Mouse (Mus musculus): ENCODE data around the gene Ces2f.

Ces2f gene

DNA sequence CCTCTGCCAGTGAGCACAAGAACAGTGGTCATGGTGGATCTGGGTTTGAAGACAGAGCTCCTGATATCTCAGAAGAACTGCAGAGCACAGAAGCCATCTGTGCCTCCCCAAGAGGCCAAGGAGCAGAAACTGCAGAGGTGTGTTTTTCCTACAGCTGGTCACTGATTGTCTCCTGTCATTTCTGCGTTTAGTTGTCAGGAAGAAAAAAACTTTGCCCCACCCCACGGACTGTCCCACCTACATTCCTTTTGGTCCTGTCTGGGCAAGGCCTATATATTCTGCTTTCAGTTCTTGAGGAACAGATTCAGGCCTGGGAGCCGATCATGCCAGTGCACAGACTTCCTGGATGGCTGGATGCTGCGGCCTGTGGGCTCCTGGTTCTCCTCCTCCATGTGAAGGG lies at the start of gene Ces2f:
Gene Ces2f (plus strand): TSS at position 301 of the 400 bp plus-strand sequence.
- DNase-seq: no peak

DNA sequence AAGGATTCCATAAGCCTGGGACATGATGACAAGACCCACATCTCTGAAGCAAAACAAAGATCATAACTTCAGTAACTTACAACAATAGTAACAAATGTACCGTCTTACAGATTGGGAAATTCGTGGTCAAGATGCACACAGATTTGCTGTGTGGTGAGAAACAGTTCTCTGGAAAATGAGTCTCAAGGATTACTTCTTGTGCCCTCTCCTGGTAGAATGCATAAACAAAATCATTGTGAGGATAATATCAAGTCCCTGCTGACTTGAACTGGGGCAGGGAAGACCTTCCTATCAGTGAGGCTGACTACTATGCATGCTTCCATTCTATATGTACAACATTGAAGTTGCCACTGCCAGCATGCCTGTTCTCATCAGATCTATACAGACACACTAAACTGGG lies 45.4 kb upstream of the Ces2f start:
- no peak for DNase-seq

DNA sequence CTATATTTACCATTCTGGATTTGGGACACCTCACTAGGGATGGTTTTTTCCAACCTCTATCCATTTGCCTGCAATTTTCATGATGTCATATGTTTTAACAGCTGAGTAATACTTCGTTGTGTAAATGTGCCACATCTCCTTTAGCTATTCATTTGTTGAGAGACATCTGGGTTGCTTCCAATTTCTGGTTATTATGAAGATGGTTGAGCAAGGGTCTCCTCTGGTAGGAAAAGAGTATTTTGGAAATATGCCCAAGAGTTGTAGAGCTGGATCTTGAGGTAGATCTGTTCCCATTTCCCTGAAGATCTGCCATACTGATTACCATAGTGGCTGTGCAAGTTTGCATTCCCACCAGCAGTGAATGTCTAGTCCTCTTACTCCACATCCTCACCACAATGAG lies 40.0 kb upstream of the Ces2f start:
- no peak for DNase-seq

DNA sequence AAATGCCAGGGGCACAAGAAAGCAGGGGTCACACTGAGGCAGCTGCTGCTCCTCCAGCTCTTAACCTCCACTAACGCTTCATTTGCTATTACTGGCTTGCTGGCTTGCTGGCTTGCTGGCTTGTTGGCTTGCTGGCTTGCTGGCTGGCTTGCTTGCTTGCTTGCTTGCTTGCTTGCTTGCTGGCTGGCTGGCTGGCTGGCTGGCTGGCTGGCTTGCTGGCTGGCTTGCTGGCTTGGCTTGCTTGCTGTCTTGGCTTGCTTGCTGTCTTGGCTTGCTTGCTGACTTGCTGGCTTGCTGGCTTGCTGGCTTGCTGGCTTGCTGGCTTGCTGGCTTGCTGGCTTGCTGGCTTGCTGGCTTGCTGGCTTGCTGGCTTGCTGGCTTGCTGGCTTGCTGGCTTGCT lies 38.1 kb upstream of the Ces2f start:
- DNase-seq: peak; percentile 98

DNA sequence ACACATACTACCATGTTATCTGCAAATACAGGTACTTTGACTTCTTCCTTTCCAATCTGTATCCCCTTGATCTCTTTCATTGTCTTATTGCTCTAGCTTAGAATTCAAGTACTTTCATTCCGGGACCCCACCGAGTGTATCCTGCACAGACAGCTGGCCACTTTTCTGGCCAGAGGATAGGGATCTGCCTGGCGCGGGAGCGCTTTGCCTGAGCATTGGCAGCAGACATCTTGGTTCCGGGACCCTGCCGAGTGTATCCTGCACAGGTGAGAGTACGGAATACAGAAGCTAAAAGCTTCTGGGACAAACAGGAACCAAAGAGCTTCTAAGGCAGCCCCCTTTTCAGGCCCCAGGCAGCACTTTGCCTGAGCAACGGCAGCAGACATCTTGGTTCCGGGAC lies 37.5 kb upstream of the Ces2f start:
- peak; percentile 88 for DNase-seq

DNA sequence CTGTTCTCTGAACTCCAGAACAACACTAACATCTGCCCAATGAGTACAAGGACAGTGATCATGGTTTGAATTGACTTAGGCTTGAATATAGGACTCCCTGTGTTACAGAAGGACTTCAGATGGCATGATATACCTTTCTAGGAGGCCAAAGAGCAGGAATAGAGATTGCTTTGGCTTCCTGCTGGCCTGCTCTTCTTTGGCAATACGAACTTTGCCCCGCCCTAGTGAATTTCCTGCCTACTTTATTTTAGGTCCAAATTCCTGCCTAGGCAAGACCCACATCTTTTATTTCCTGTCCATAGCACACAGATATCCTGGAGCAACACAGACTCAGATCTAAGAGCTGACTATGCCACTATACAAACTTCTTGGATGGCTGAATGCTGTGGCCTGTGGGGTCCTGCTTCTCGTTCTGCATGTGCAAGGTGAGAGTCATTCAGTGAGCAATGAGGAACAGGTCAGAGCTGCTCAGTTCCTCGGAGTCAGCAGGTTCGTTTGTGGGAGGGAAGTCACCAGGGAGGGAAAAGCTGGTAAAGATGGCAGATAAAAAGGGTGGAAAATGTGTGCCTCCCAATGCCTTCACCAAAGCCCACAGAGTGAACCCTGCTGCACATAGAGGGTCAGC lies 21.1 kb upstream of the Ces2f start, which contains the start of gene Ces2e:
Gene Ces2e (plus strand): TSS at position 289 of the 625 bp plus-strand sequence.
- peak; percentile 80 for DNase-seq

DNA sequence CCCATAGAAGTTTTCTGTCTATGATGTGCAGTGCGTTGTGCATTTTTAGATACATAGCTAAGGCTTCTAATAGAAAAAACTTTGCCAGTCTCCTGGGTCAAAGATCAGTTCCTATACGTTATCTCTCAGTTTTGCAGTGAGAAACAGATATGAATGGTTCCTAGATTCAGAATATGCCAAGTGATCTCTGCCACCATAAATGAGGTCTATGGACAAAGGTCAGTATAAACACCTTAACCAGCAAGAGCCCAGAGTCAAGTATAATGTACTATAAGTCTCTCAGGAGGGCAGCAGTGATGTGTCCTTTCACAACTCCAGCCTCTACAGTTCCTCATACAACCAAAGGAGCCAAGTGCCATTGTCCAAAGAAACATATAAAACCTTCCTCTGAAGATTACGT lies 19.9 kb upstream of the Ces2f start:
- peak; percentile 30 for DNase-seq

DNA sequence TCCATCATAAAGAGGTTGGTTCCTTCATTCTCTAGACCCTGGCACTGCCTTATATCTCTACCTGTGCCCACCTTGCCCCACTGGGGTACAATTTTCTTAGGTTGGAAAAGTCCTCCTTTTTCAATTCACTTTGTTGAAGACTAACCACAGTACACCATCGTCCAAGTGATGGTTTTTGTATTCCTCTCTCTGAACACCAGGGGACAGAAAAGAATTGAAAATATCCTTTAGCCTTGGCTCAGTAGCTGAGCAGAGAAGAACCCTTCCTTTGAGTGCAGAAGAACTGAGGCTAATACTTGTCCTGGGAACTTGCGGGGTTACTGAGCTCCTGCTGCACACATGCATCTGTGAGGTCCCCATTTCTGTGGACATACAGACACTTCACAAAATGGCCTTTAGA lies 2.5 kb upstream of the Ces2f start:
- DNase-seq: no peak

DNA sequence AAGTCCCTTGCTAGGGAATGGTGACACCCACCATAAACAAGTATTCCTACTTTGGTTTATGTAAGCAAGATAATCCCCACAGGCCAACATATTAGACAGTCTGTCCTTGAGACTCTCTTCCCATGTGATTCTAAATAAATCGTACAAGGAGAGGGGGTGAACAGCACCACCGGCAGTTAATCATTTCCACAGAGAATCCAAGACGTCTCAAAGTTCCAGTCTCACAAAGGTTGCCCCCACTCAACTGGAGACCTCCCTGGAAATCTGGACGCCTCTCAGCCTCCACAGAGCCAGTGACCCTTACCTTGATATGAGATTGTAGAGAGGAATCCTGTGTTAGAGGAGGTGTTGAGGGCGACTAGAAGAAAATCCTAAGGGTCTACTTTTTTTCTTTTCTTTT lies 1.9 kb downstream of the Ces2f start:
- DNase-seq: no peak

DNA sequence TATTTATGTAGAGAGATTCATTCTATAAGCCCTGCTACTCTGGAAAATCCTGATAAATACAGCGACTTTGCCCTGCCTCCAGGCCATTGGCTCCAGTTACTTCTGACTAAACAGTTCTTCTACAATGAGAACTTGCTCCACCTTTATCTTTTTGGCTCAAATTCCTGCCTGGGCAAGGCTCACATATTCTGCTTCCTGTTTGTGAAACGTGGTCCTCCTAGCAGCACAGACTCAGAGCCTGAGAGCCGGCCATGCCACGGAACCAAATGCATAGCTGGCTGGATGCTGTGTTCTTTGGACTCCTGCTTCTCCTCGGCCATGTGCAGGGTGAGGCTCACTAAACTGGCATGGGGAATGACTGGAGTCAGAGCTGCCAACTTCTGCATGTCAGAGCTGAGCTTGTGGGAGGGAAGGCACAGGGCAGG lies 14.4 kb downstream of the Ces2f start, which contains the start of gene Ces2g:
Gene Ces2g (plus strand): TSS at position 182 of the 425 bp plus-strand sequence.
- DNase-seq: peak; percentile 96

DNA sequence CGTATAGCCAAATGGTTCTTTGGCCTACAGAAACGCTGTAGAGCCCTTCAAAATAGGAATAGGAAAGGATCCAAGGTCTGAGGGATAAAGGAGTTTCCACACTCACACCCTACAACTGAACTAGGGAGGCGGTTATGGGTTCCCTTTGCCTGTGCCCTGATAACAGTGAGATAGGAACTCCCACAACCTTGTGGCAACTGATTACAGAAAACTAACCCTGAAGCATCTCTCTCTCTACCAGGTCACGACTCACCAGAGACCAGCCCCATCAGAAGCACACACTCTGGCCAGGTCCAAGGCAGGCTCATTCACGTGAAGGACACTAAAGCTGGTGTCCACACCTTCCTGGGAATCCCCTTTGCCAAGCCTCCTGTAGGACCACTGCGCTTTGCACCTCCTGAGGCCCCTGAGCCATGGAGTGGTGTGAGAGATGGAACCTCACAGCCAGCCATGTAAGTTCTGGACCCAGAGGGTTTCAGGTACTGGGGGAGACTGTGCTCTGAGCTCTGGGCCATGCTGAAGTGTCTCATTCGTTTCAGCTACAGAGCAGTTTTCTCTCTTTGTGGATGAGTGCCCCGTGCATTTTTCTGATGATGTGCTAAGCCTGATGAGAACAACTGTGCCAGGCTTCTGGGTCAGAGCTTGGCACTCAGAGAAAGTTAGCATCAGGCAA lies 15.2 kb downstream of the Ces2f start:
- peak; percentile 79 for DNase-seq

DNA sequence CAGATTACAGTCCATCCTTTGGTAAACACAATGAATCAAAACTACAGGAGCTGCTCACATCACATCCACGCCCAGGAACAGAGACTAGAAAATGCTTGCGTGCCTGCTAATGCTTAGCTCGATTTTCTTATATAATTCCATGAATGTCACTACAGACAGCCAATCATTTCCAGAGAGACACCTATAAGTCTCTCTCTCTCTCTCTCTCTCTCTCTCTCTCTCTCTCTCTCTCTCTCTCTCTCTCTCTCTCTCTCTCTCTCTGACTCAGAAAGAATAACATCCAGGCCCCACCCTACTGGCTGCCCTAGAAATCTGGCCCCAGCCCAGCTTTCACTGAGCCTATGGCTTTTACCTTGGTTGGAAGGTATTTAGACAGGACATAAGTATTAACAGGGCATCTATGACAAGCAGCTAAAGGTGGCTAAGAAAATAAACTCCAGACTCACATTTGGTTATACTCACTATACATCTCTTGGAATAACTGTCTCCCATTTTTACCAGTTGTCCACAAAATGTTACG lies 16.3 kb downstream of the Ces2f start:
- no peak for DNase-seq

DNA sequence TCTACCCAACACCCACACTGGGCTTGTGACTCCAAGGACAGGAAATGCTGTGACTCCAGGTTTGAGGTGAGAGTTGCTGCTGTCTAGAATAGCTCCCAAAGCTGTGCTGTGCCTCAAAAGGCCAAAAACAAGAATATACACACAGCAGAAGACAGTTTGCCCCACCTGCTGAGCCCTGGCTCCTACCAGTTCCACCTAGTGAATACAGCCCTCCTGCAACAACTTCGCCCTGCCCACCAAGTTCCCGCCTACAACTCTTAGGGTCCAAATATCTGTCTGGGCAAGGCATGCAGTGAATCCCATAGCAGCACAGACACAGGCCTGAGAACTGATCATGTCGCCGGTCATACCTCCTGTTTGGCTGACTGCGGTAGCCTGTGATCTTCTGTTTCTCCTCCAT lies 37.0 kb downstream of the Ces2f start:
- DNase-seq: peak; percentile 67

DNA sequence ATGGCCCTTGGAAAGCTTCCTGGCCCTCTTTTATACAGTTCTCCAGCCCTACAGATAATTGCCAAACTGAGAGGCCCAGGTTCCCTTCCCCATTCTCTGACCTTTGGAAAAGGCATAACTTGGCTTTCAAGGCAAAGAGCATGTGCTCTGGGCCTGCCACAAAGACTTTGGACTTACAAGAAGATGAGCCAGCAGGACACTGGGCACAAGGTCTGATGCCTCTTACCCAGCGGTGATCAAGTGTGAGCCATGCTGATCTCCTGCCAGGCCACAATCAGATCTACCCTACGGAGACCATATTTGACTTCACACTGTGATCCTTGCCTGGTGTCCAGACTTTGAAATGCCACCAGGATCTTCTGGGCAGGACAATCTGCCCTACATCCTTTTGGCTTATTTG lies 37.8 kb downstream of the Ces2f start:
- peak; percentile 81 for DNase-seq

DNA sequence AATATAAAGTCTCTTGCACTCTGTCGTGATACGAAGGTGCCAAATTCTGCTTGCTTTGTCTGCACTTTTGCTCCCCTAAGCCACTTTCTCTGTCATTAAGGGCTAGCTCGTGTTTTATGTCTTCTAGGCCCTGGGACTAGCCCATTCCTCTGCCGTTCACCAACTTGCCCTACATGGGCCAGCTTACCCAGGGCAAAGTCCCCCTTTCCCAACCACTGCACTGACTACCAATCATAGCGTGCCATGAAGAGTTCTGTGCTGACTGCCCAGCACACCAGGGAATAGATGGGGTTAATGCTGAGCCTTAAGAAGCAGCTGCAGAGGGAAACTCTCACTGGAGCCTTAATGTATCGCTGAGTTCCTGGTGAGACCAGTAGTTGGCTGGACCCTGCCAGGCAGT lies 51.0 kb downstream of the Ces2f start:
- peak; percentile 37 for DNase-seq

DNA sequence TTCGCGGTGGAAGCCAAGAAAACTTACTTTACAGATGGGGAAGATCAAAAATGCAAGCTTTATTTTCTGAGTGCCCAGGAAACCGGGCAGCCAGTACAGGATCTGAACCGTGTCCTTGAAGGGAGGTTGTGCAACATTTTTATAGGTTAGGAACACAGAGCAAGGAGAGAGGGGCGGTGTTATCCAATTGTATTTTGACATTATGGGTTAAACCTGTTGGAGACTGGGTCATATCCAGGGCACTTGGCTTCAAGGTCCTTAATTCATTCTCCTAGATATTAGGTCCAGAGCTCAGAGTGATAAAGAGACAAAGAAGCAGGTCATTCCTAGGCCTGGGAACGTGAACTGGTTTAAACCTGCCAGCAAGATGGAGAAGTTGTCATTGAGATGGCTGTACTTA lies 52.0 kb downstream of the Ces2f start:
- peak; percentile 40 for DNase-seq

DNA sequence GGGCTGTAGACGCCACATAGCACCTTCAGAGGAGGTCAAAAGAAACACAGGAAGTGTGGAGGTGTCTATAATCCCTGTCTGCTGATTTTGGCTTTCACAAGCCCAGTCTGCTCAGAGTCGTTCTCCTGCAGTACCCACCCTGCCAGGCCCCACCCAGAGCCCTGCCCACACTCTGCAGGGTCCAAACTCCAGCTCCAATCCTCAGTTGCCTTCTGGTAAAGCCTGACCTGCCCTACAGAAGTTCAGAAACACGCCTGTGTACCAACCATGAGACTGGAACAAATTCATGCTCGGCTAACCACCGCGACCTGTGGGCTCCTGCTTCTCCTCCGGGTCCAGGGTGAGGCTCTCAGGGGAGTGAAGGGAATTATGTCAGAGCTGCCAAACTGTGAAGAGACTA lies 53.4 kb downstream of the Ces2f start, which contains the start of gene Ces2h:
Gene Ces2h (plus strand): TSS at position 268 of the 400 bp plus-strand sequence.
- peak; percentile 58 for DNase-seq

Data from heart, adult 11 months (tissue).